Mouse (Mus musculus) forebrain, embryonic 15.5 days (tissue): ENCODE measurements at regions not wholly inside any gene's neighbourhood (a gene's known extent, or its start where the extent isn't known, plus 50 kb on each side); places are given as distances from the start of the nearest gene placed in this dataset.

Source experiments
- ATAC-seq: fragments of 200-750 bp; cut with Nextera tagmentation; replicated peaks from 2 replicates; pipeline ENCODE4 v1.8.0; 2017; ENCODE audit warnings: mild to moderate bottlenecking, moderate TSS enrichment, moderate library complexity
- H3K27ac ChIP-seq: fragments of 300-500 bp; sonication (generic); replicated peaks from 2 replicates; pipeline ENCODE4 v1.5.1; 2015; ENCODE audit warnings: mild to moderate bottlenecking, inconsistent platforms
- H3K27me3 ChIP-seq: fragments of 300-500 bp; sonication (generic); 2 replicates; pipeline ENCODE4 v1.6.1; 2015; ENCODE audit warnings: inconsistent platforms
- H3K36me3 ChIP-seq: fragments of 300-500 bp; sonication (generic); 2 replicates; pipeline ENCODE4 v1.6.1; 2015; ENCODE audit warnings: mild to moderate bottlenecking, inconsistent platforms
- H3K4me1 ChIP-seq: fragments of 300-500 bp; sonication (generic); 2 replicates; pipeline ENCODE4 v1.6.1; 2015; ENCODE audit warnings: inconsistent platforms
- H3K4me2 ChIP-seq: fragments of 300-500 bp; sonication (generic); replicated peaks from 2 replicates; pipeline ENCODE4 v1.6.1; 2015; ENCODE audit warnings: mild to moderate bottlenecking, inconsistent platforms
- H3K4me3 ChIP-seq: fragments of 300-500 bp; sonication (generic); 2 replicates; pipeline ENCODE4 v1.5.1; 2015; ENCODE audit warnings: mild to moderate bottlenecking, inconsistent platforms
- H3K9ac ChIP-seq: fragments of 300-500 bp; sonication (generic); replicated peaks from 2 replicates; pipeline ENCODE4 v1.6.1; 2015; ENCODE audit warnings: mild to moderate bottlenecking, inconsistent platforms
- H3K9me3 ChIP-seq: fragments of 300-500 bp; sonication (generic); 2 replicates; pipeline ENCODE4 v1.6.1; 2016; ENCODE audit warnings: inconsistent platforms
- WGBS: fragments of 180-500 bp; shearing (Covaris S2); methylation state at CpG from one replicate; pipeline ENCODE4 v1.1.7; 2015; ENCODE audit warnings: mixed read lengths; 5-methylcytosine and 5-hydroxymethylcytosine counted together

DNA sequence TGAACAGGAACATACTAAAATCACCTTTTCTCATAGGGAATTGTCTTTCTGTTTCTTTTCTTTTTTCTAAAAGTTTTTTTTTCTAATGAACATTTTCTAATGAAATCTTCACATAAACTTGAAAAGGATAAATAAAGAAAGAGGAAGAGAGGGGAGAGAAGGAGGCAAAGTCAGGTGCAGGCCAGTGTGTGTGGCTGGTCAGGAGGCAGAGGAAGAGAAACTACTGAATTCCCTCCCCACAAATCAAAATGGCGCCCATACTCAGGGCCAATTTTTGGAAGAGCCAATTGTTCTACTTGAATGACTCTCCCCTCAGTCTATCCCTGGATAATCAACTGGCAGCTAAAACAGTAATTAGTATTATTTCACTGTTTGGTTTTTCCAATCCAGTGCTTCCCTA lies 152.0 kb downstream of the Cdc5l start:
- WGBS: 76% methylated on average over 1 of the region's 1 CpGs

DNA sequence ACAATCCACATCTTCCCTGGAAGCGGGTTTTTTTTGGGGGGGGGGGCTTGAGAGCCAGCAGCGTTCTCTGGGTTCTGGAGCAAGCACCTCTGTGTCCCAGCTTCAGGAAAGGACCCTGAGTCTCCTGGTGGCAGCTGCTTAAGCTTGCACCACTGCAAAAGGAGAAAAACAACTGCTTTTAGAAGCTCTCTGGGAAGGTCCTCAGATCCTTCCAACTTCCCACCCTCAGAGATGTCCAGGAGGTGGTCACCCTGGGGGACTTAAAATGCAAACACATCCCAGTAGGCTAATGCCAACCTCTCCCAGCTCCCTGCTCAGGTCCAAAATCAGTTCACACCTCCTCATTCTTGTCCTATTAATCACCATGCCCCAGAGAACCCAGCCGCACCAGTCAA lies 153.7 kb downstream of the Cdc5l start:
- 59% methylated on average over 3 of the region's 3 CpGs for WGBS
- no peaks in the 10 kb centered on the region for H3K27me3 ChIP-seq
- no peak overlapping the region for H3K4me2 ChIP-seq
- peaks cover 2% of the 10 kb centered on the region; the same call in 1 of the 2 replicates for H3K4me1 ChIP-seq
- ATAC-seq: peak; percentile 16; the same call in 1 of the 2 replicates
- no peak overlapping the region for H3K4me3 ChIP-seq
- no peaks in the 10 kb centered on the region for H3K36me3 ChIP-seq
- H3K9ac ChIP-seq: no peak overlapping the region
- peak overlapping the region; percentile 25 for H3K27ac ChIP-seq
- no peaks in the 10 kb centered on the region for H3K9me3 ChIP-seq

More for the DNA sequence above, 152.0 kb downstream of the Cdc5l start:
- no peak for ATAC-seq
- H3K4me2 ChIP-seq: no peak overlapping the region
- H3K9ac ChIP-seq: no peak overlapping the region
- no peak overlapping the region for H3K27ac ChIP-seq
- no peaks in the 10 kb centered on the region for H3K36me3 ChIP-seq
- H3K27me3 ChIP-seq: no peaks in the 10 kb centered on the region
- no peaks in the 10 kb centered on the region for H3K9me3 ChIP-seq
- no peak overlapping the region for H3K4me3 ChIP-seq
- peaks cover 2% of the 10 kb centered on the region; the same call in 1 of the 2 replicates for H3K4me1 ChIP-seq

DNA sequence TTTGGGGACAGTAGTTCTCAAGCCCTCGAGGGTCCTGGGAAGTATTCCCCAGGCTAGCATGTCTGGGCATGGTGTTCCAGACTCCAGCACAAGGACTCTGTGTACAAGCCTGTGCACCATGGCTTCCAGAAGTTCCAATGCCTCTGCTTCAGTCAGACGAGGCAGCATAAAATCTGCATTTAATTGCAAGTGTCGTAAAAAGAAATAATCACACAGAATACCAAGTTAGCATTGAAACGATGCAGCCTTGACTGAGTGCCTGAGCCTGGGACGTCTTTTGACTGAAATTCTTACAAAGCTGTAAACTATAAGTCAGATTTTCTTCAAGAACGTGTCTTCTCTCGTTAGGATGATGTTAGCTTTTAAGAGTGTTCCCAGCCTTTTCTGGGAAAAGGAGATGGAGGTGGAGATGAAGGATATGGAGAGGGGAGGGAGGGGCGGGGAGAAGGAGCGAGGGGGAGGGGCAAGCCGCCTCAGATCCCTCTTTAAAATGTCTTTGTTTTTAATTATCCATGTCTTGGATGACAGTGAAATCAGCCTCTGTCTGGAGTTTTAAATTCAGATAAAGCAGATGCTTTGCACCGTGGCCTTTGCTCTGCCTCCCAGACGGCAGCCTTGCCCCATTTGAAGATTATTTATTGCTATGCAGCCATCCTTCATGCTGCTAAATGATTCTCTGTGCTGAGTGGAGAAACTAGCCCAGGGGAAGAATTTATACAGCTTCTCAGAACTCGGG lies 154.3 kb downstream of the Cdc5l start:
- 0 out of 2 replicates have a peak overlapping the region, but pooled peaks have one; percentile 19 for H3K4me2 ChIP-seq
- H3K4me1 ChIP-seq: peaks cover 2% of the 10 kb centered on the region; the same call in 1 of the 2 replicates
- H3K27me3 ChIP-seq: no peaks in the 10 kb centered on the region
- H3K9me3 ChIP-seq: no peaks in the 10 kb centered on the region
- no peak overlapping the region for H3K9ac ChIP-seq
- whole genome bisulfite sequencing: 35% methylated on average over 13 of the region's 13 CpGs
- ATAC-seq: peak; percentile 60
- H3K4me3 ChIP-seq: no peak overlapping the region
- H3K36me3 ChIP-seq: no peaks in the 10 kb centered on the region
- H3K27ac ChIP-seq: peak overlapping the region; percentile 25

DNA sequence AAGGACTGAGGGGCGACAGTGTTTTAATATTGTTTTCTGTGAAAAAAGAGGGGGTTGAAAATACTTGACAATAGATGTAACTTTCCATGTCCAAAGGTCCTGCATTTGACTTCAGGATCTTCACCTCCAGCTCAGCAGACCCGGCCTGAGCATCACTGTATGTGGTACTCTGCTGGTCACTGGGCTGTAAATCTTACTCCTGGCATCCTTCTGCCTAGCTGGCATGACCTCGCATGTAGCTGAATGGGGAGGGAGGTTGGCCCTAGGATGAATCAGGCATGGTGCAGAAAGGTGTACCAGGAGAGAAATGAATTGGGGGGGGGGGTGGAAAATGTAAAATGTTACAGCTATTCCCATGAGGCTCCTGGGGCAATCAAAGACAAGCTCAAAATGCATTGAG lies 156.0 kb downstream of the Cdc5l start:
- Histone ChIP-seq H3K4me1 (peaks cover 2% of the 10 kb centered on the region; the same call in 1 of the 2 replicates), H3K4me2 (no peak overlapping the region), H3K9me3 (no peaks in the 10 kb centered on the region), H3K27me3 (no peaks in the 10 kb centered on the region), H3K9ac (no peak overlapping the region), H3K4me3 (no peak overlapping the region), H3K36me3 (no peaks in the 10 kb centered on the region), H3K27ac (no peak overlapping the region)
- 91% methylated on average over 3 of the region's 3 CpGs for WGBS
- ATAC-seq: no peak

DNA sequence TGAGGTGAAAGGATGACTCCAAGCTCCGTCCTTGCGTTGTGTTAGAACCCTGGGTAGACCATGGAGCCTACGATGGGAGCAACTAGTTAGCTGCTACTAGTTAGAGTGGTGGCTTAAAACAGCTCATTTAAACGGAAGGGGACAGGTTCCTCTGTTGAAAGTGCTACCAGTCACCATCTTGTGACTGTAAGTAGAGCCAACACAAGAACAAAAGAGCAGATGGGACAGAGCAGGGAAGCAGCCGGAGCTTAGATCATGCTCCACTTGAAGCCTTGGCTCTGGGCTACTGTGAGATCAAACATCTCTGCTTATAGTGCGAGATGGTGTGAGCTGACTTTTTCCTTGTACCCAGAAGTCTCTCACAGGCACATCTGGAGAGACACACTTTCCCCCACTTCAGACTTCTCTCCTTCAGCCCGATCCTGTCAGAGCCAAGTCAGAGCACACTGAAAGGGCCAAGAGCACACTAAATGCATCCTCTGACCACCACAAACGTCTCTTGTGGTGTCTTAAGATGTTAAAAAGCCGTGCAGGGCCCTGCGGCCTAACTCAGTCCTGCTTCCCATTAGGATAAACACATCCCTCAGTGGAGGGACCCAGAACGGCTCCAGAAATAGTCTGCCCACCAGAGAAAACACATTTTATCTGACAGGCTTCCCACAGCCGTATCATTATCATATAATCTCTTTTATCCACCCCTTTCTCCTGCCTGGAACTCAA lies 156.7 kb downstream of the Cdc5l start:
- WGBS: 83% methylated on average over 12 of the region's 12 CpGs

DNA sequence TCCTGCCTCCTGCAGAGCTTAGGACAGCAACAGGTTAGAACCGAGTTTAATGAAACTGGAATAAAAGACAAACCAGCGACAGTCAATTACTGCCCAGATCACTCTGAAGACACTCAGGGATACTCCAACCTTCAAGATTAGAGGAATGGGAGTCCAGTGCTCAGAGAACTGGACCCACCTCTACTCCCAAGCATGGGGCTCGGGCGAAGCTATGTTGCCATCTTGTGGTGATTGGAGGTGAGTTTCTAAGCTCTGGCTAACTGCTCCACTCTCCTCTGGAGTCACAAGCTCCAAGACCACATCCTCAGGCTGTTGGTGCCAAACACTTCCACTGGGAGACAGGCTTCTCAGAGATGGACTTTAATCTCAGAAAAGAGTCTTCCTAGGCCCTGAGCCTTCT lies 158.6 kb downstream of the Cdc5l start:
- H3K4me1 ChIP-seq: peaks cover 2% of the 10 kb centered on the region; the same call in 1 of the 2 replicates
- no peak for ATAC-seq
- H3K9me3 ChIP-seq: peaks cover 4% of the 10 kb centered on the region; the same call in 1 of the 2 replicates
- no peak overlapping the region for H3K4me2 ChIP-seq
- H3K27me3 ChIP-seq: no peaks in the 10 kb centered on the region
- H3K4me3 ChIP-seq: no peak overlapping the region
- H3K9ac ChIP-seq: no peak overlapping the region
- H3K36me3 ChIP-seq: no peaks in the 10 kb centered on the region
- 78% methylated on average over 4 of the region's 4 CpGs for WGBS
- H3K27ac ChIP-seq: no peak overlapping the region

More for the DNA sequence above, 156.7 kb downstream of the Cdc5l start:
- H3K4me1 ChIP-seq: peaks cover 2% of the 10 kb centered on the region; the same call in 1 of the 2 replicates
- H3K27me3 ChIP-seq: no peaks in the 10 kb centered on the region
- H3K9ac ChIP-seq: no peak overlapping the region
- no peaks in the 10 kb centered on the region for H3K9me3 ChIP-seq
- no peaks in the 10 kb centered on the region for H3K36me3 ChIP-seq
- no peak overlapping the region for H3K4me3 ChIP-seq
- no peak for ATAC-seq
- H3K4me2 ChIP-seq: no peak overlapping the region
- no peak overlapping the region for H3K27ac ChIP-seq

DNA sequence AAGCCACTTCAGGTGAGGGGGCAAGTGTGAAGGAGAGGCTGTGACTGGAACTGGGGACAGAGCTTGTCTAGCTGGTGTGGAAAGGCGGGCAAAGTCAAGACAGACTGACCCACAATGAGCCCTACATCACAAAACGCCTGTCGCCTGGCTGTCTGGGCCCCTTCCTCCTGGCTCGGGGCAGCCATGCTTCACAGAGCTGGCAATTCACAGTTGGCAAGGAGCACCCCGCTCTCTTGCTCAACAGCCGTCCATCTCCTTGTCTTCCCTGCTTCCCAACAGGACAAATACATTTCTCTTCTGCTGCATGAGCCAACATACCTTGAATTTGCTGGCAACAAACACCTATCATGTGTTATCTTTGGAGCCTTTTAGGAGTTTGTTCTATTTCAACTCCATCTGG lies 166.8 kb downstream of the Cdc5l start:
- H3K36me3 ChIP-seq: no peaks in the 10 kb centered on the region
- no peaks in the 10 kb centered on the region for H3K4me1 ChIP-seq
- no peak for ATAC-seq
- peaks cover 4% of the 10 kb centered on the region; the same call in 1 of the 2 replicates for H3K9me3 ChIP-seq
- H3K4me3 ChIP-seq: no peak overlapping the region
- H3K9ac ChIP-seq: no peak overlapping the region
- no peaks in the 10 kb centered on the region for H3K27me3 ChIP-seq
- WGBS: 76% methylated on average over 6 of the region's 6 CpGs
- no peak overlapping the region for H3K4me2 ChIP-seq
- no peak overlapping the region for H3K27ac ChIP-seq

DNA sequence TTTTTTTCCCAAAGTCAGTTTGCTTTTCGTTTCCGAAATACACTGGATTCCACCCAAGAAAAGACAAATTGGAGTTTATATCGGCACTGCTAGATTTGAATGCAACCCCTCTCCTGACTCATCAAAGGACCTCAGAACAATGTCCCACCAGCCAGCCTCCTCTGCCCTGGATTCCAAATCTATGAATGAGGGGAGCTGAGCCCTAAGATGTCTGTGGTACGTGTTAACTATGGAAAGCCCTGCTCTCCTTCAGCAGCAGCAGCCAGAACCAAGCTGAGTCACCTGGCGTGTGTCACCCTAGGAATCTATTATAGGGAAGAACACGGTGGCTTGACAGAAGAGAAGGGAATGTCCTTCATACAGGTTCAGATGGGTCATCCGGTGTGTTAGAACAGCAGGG lies 167.9 kb downstream of the Cdc5l start:
- H3K9me3 ChIP-seq: no peaks in the 10 kb centered on the region
- no peaks in the 10 kb centered on the region for H3K4me1 ChIP-seq
- H3K4me3 ChIP-seq: no peak overlapping the region
- no peak overlapping the region for H3K9ac ChIP-seq
- H3K36me3 ChIP-seq: no peaks in the 10 kb centered on the region
- H3K4me2 ChIP-seq: no peak overlapping the region
- H3K27me3 ChIP-seq: no peaks in the 10 kb centered on the region
- ATAC-seq: no peak
- no peak overlapping the region for H3K27ac ChIP-seq
- 77% methylated on average over 7 of the region's 7 CpGs for WGBS

DNA sequence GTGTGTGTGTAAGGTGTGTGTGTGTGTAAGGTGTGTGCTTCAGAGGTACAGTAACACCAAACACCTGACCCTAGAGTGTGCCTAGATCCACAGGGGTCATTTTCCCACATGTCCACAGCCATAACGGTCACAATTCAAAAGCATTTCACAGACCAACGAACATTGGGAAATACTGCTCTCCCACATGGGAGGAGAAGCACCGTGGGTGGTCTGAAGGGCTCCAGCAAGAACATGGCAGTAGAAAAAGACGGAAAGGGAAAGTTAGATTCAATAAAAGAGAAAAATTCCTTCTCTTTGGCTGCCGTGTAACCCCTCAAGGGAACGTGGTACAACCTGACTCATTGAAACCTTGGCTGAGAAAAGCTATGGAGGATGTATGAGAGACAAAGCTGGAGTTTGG lies 169.1 kb downstream of the Cdc5l start:
- 52% methylated on average over 6 of the region's 6 CpGs for WGBS
- Histone ChIP-seq H3K9ac (no peak overlapping the region), H3K9me3 (no peaks in the 10 kb centered on the region), H3K4me3 (no peak overlapping the region), H3K27me3 (no peaks in the 10 kb centered on the region), H3K27ac (no peak overlapping the region), H3K4me2 (no peak overlapping the region), H3K4me1 (no peaks in the 10 kb centered on the region), H3K36me3 (no peaks in the 10 kb centered on the region)
- no peak for ATAC-seq

DNA sequence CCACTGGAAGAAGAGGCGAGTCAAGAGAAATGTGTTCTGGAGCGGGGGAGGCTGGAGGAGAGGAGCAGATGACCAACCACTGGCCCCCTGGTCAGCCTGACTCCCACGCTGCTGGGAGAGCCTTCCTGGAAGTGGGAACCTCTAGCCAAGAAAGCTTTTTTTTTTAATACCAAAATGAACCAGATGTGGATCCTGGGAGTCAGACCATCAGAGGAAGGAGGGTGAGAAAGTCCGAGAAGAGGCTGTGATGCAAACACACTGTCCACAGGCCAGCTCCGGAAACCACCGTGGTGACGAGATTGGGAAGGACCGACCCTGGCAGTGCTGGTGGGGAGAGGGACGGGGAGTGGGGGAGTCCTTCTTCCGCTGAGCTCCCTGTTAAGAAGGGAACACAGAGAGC lies 173.1 kb downstream of the Cdc5l start:
- WGBS: 88% methylated on average over 10 of the region's 10 CpGs
- Histone ChIP-seq H3K27me3 (no peaks in the 10 kb centered on the region), H3K4me3 (no peak overlapping the region), H3K27ac (no peak overlapping the region), H3K4me1 (no peaks in the 10 kb centered on the region), H3K4me2 (no peak overlapping the region), H3K9ac (no peak overlapping the region), H3K9me3 (no peaks in the 10 kb centered on the region), H3K36me3 (no peaks in the 10 kb centered on the region)
- ATAC-seq: no peak

DNA sequence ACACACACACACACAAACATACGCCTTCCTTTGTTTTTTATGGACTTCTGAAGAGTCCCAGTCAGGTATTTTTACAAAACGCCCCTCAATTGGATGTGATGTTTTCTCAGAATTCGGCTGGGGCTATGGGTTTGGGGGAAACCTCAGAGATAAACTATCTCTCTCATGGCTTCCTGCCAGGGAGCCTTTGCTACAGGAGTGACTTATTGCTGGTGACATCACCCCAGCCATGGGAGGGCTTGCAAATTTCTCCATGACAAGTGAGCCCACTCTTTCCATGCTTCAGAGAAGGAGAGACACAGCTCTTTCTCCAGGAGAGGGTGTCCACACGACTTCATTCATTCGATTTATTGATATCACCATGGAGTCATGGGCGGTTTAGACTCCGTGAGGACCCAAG lies 175.5 kb downstream of the Cdc5l start:
- Histone ChIP-seq H3K4me3 (no peak overlapping the region), H3K4me1 (no peaks in the 10 kb centered on the region), H3K9ac (no peak overlapping the region), H3K36me3 (no peaks in the 10 kb centered on the region), H3K27ac (no peak overlapping the region), H3K4me2 (no peak overlapping the region), H3K9me3 (no peaks in the 10 kb centered on the region), H3K27me3 (no peaks in the 10 kb centered on the region)
- no peak for ATAC-seq
- 89% methylated on average over 7 of the region's 7 CpGs for WGBS

DNA sequence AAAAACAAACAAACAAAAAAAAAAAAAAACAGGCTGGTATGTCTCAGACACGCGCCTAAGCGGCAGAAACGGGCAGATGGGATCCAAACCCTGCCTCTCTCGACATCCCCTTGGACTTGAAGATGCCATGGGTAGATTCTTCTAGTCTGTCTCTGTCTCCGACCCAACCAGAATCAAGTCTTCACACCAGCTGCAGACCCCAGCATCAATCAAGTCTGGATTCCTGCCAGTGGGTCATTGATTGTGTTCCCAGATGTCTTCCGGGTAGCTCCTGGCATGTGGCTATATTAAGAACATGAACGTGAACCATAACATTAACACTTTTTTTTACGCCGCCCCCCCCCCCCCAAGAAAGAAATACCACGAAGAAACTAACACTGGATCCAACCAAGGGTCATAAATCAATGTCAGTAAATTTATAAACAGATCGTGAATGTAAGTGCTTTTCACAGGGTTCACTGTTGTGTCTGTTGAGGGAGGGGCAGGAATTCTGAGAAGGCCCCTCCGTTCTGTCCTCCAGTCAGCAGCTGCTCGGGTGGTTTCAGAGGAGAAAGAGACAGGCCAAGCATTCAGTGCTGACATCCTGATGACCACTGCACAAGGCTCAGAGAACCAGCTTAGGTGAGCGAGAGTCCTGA lies 180.8 kb downstream of the Cdc5l start:
- no peaks in the 10 kb centered on the region for H3K9me3 ChIP-seq
- no peak for ATAC-seq
- H3K9ac ChIP-seq: no peak overlapping the region
- no peak overlapping the region for H3K27ac ChIP-seq
- no peak overlapping the region for H3K4me2 ChIP-seq
- no peaks in the 10 kb centered on the region for H3K36me3 ChIP-seq
- no peaks in the 10 kb centered on the region for H3K27me3 ChIP-seq
- H3K4me1 ChIP-seq: no peaks in the 10 kb centered on the region
- WGBS: 76% methylated on average over 15 of the region's 15 CpGs
- no peak overlapping the region for H3K4me3 ChIP-seq
